Mouse (Mus musculus): ENCODE data around the gene Fyttd1. TPM values are rescaled to one million over a fixed set of nuclear protein-coding genes. Genes with fewer than 3 reads are reported as not detected.
"Not testable (repeated sequence)": the region's sequence is repeated elsewhere in the genome, so short reads cannot be mapped to it uniquely, and the experiment has no call there.

Gene Fyttd1
- polyA plus RNA-seq, 1 experiment from 2014 or later: 115 TPM

GRCm38 (mm10) chr16:32934470-32934869 is 57.2 kb downstream of the Fyttd1 start:
- Histone ChIP-seq H3K4me2 (replicated peaks) (no peak overlapping the region), H3K36me3 (no peaks in the 10 kb centered on the region), H3K4me1 (no peaks in the 10 kb centered on the region), H3K9ac (no peak overlapping the region), H3K9me3 (no peaks in the 10 kb centered on the region), H3K4me3 (no peak overlapping the region), H3K27me3 (replicated peaks) (no peaks in the 10 kb centered on the region), H3K27ac (no peak overlapping the region)
- WGBS: 81% methylated on average over 2 of the region's 2 CpGs
- ATAC-seq (ENCODE audit: low FRiP score, low read depth): no peak

- 88% methylated on average over 1 of the region's 1 CpGs for WGBS
- Histone ChIP-seq H3K4me3 (no peak overlapping the region), H3K36me3 (no peaks in the 10 kb centered on the region), H3K27me3 (replicated peaks) (no peaks in the 10 kb centered on the region), H3K9ac (no peak overlapping the region), H3K4me2 (replicated peaks) (no peak overlapping the region), H3K9me3 (no peaks in the 10 kb centered on the region), H3K27ac (no peak overlapping the region), H3K4me1 (no peaks in the 10 kb centered on the region)
- no peak for ATAC-seq (ENCODE audit: low FRiP score, low read depth)
Observed at GRCm38 (mm10) chr16:32935088-32935487, 57.8 kb downstream of the Fyttd1 start.

- 85% methylated on average over 2 of the region's 2 CpGs for WGBS
- Histone ChIP-seq H3K4me3 (no peak overlapping the region), H3K27ac (no peak overlapping the region), H3K36me3 (no peaks in the 10 kb centered on the region), H3K4me2 (replicated peaks) (no peak overlapping the region), H3K4me1 (no peaks in the 10 kb centered on the region), H3K27me3 (replicated peaks) (no peaks in the 10 kb centered on the region), H3K9ac (no peak overlapping the region), H3K9me3 (no peaks in the 10 kb centered on the region)
- no peak for ATAC-seq (ENCODE audit: low FRiP score, low read depth)
Observed at GRCm38 (mm10) chr16:32937358-32937757, 60.1 kb downstream of the Fyttd1 start.

- not testable (repeated sequence) for H3K27ac ChIP-seq; H3K9ac ChIP-seq; H3K4me1 ChIP-seq; H3K4me3 ChIP-seq; H3K9me3 ChIP-seq; H3K36me3 ChIP-seq; H3K4me2 ChIP-seq (replicated peaks); ATAC-seq (ENCODE audit: low FRiP score, low read depth); H3K27me3 ChIP-seq (replicated peaks)
- WGBS: 31% methylated on average over 3 of the region's 3 CpGs
Observed at GRCm38 (mm10) chr16:32939301-32939700, 62.0 kb downstream of the Fyttd1 start.

- not testable (repeated sequence) for H3K4me3 ChIP-seq; H3K4me1 ChIP-seq; H3K9ac ChIP-seq; H3K9me3 ChIP-seq; H3K36me3 ChIP-seq; H3K4me2 ChIP-seq (replicated peaks); H3K27me3 ChIP-seq (replicated peaks); H3K27ac ChIP-seq; ATAC-seq (ENCODE audit: low FRiP score, low read depth)
- 93% methylated on average over 4 of the region's 4 CpGs for WGBS
Observed at GRCm38 (mm10) chr16:32939716-32940115, 62.4 kb downstream of the Fyttd1 start.

- not testable (repeated sequence) for H3K9me3 ChIP-seq; H3K9ac ChIP-seq; H3K4me1 ChIP-seq; H3K27ac ChIP-seq; H3K36me3 ChIP-seq; H3K4me2 ChIP-seq (replicated peaks); ATAC-seq (ENCODE audit: low FRiP score, low read depth); H3K27me3 ChIP-seq (replicated peaks); H3K4me3 ChIP-seq
- 96% methylated on average over 2 of the region's 2 CpGs for WGBS
Observed at GRCm38 (mm10) chr16:32941226-32941625, 63.9 kb downstream of the Fyttd1 start.

- Histone ChIP-seq H3K9ac (no peak overlapping the region), H3K4me1 (no peaks in the 10 kb centered on the region), H3K4me2 (replicated peaks) (no peak overlapping the region), H3K27ac (no peak overlapping the region), H3K4me3 (no peak overlapping the region), H3K36me3 (no peaks in the 10 kb centered on the region), H3K27me3 (replicated peaks) (no peaks in the 10 kb centered on the region), H3K9me3 (no peaks in the 10 kb centered on the region)
- no peak for ATAC-seq (ENCODE audit: low FRiP score, low read depth)
- 83% methylated on average over 5 of the region's 5 CpGs for WGBS
Observed at GRCm38 (mm10) chr16:32942694-32943093, 65.4 kb downstream of the Fyttd1 start.

GRCm38 (mm10) chr16:32945379-32945778 is 68.1 kb downstream of the Fyttd1 start:
- Histone ChIP-seq H3K4me2 (replicated peaks) (no peak overlapping the region), H3K27ac (no peak overlapping the region), H3K36me3 (no peaks in the 10 kb centered on the region), H3K4me1 (no peaks in the 10 kb centered on the region), H3K9ac (no peak overlapping the region), H3K9me3 (no peaks in the 10 kb centered on the region), H3K4me3 (no peak overlapping the region), H3K27me3 (replicated peaks) (no peaks in the 10 kb centered on the region)
- 57% methylated on average over 5 of the region's 5 CpGs for WGBS
- no peak for ATAC-seq (ENCODE audit: low FRiP score, low read depth)

- no peaks in the 10 kb centered on the region for H3K9me3 ChIP-seq
Observed at GRCm38 (mm10) chr16:32948016-32948415, 70.7 kb downstream of the Fyttd1 start.

GRCm38 (mm10) chr16:32948656-32949055 is 71.4 kb downstream of the Fyttd1 start:
- 92% methylated on average over 5 of the region's 5 CpGs for WGBS
- Histone ChIP-seq H3K27ac (no peak overlapping the region), H3K9me3 (no peaks in the 10 kb centered on the region), H3K9ac (no peak overlapping the region), H3K4me3 (no peak overlapping the region), H3K4me2 (replicated peaks) (no peak overlapping the region), H3K27me3 (replicated peaks) (no peaks in the 10 kb centered on the region), H3K36me3 (peaks cover 4% of the 10 kb centered on the region; the same call in 1 of the 2 replicates), H3K4me1 (no peaks in the 10 kb centered on the region)
- ATAC-seq (ENCODE audit: low FRiP score, low read depth): no peak

More at GRCm38 (mm10) chr16:32948016-32948415, 70.7 kb downstream of the Fyttd1 start:
- Histone ChIP-seq H3K27me3 (replicated peaks) (no peaks in the 10 kb centered on the region), H3K36me3 (peaks cover 4% of the 10 kb centered on the region; the same call in 1 of the 2 replicates), H3K4me3 (no peak overlapping the region), H3K4me1 (no peaks in the 10 kb centered on the region), H3K27ac (no peak overlapping the region), H3K4me2 (replicated peaks) (no peak overlapping the region), H3K9ac (no peak overlapping the region)
- ATAC-seq (ENCODE audit: low FRiP score, low read depth): no peak; the same call in 1 of the 2 replicates
- WGBS: 83% methylated on average over 8 of the region's 8 CpGs

GRCm38 (mm10) chr16:32949281-32949680 is 72.0 kb downstream of the Fyttd1 start:
- Histone ChIP-seq H3K4me1 (no peaks in the 10 kb centered on the region), H3K9me3 (no peaks in the 10 kb centered on the region), H3K27me3 (replicated peaks) (no peaks in the 10 kb centered on the region), H3K4me3 (no peak overlapping the region), H3K9ac (no peak overlapping the region), H3K4me2 (replicated peaks) (no peak overlapping the region), H3K27ac (no peak overlapping the region), H3K36me3 (peaks cover 4% of the 10 kb centered on the region; the same call in 1 of the 2 replicates)
- ATAC-seq (ENCODE audit: low FRiP score, low read depth): no peak

- Histone ChIP-seq H3K4me1 (no peaks in the 10 kb centered on the region), H3K4me3 (no peak overlapping the region), H3K27me3 (replicated peaks) (no peaks in the 10 kb centered on the region), H3K4me2 (replicated peaks) (no peak overlapping the region), H3K9me3 (no peaks in the 10 kb centered on the region), H3K9ac (no peak overlapping the region), H3K36me3 (peaks cover 13% of the 10 kb centered on the region), H3K27ac (no peak overlapping the region)
- no peak for ATAC-seq (ENCODE audit: low FRiP score, low read depth)
- 90% methylated on average over 2 of the region's 2 CpGs for WGBS
Observed at GRCm38 (mm10) chr16:32951074-32951473, 73.8 kb downstream of the Fyttd1 start.

- Histone ChIP-seq H3K27ac (no peak overlapping the region), H3K4me3 (no peak overlapping the region), H3K9ac (no peak overlapping the region), H3K9me3 (no peaks in the 10 kb centered on the region), H3K4me2 (replicated peaks) (no peak overlapping the region), H3K4me1 (no peaks in the 10 kb centered on the region), H3K27me3 (replicated peaks) (no peaks in the 10 kb centered on the region), H3K36me3 (peaks cover 21% of the 10 kb centered on the region)
- no peak for ATAC-seq (ENCODE audit: low FRiP score, low read depth)
- 82% methylated on average over 5 of the region's 5 CpGs for WGBS
Observed at GRCm38 (mm10) chr16:32953806-32954205, 76.5 kb downstream of the Fyttd1 start.
